Mouse (Mus musculus): ENCODE measurements at regions not wholly inside any gene's neighbourhood (a gene's known extent, or its start where the extent isn't known, plus 50 kb on each side); places are given as distances from the start of the nearest gene placed in this dataset.
"Not testable (repeated sequence)": the region's sequence is repeated elsewhere in the genome, so short reads cannot be mapped to it uniquely, and the experiment has no call there.

GRCm38 (mm10) chr15:34027111-34027510 is 330.6 kb downstream of the 9430069I07Rik start:
- not testable (repeated sequence) for DNase-seq (ENCODE audit: low read depth in 1 of 2, low spot score in 2 of 2)

- no peak for DNase-seq (ENCODE audit: low read depth in 1 of 2, low spot score in 2 of 2)
These were observed 332.3 kb downstream of the 9430069I07Rik start for GRCm38 (mm10) chr15:34025396-34025795.

GRCm38 (mm10) chr15:34021857-34022256 is 335.8 kb downstream of the 9430069I07Rik start:
- peak in 1 of 2 experiments; percentile 32 for DNase-seq (ENCODE audit: low read depth in 1 of 2, low spot score in 2 of 2)

GRCm38 (mm10) chr15:34016397-34017156 is 341.1 kb downstream of the 9430069I07Rik start:
- DNase-seq (ENCODE audit: low read depth in 1 of 2, low spot score in 2 of 2), result no peak

- DNase-seq (ENCODE audit: low read depth in 1 of 2, low spot score in 2 of 2), result no peak
These were observed 349.1 kb downstream of the 9430069I07Rik start for GRCm38 (mm10) chr15:34008591-34008990.

- no peak for DNase-seq (ENCODE audit: low read depth in 1 of 2, low spot score in 2 of 2)
These were observed 365.3 kb downstream of the 9430069I07Rik start for GRCm38 (mm10) chr15:33992383-33992782.

- DNase-seq (ENCODE audit: low read depth in 1 of 2, low spot score in 2 of 2), result no peak
These were observed 382.6 kb downstream of the 9430069I07Rik start for GRCm38 (mm10) chr15:33975077-33975476.

GRCm38 (mm10) chr15:33973466-33973865 is 384.2 kb downstream of the 9430069I07Rik start:
- DNase-seq (ENCODE audit: low read depth in 1 of 2, low spot score in 2 of 2), result no peak

- no peak for DNase-seq (ENCODE audit: low read depth in 1 of 2, low spot score in 2 of 2)
These were observed 388.3 kb downstream of the 9430069I07Rik start for GRCm38 (mm10) chr15:33969409-33969808.

GRCm38 (mm10) chr15:33935013-33935664 is 422.5 kb downstream of the 9430069I07Rik start:
- DNase-seq (ENCODE audit: low read depth in 1 of 2, low spot score in 2 of 2), result no peak

GRCm38 (mm10) chr15:33926446-33926845 is 431.2 kb downstream of the 9430069I07Rik start:
- DNase-seq (ENCODE audit: low read depth in 1 of 2, low spot score in 2 of 2), result no peak

- DNase-seq (ENCODE audit: low read depth in 1 of 2, low spot score in 2 of 2), result no peak
These were observed 433.4 kb downstream of the 9430069I07Rik start for GRCm38 (mm10) chr15:33924094-33924890.

- DNase-seq (ENCODE audit: low read depth in 1 of 2, low spot score in 2 of 2), result no peak
These were observed 442.8 kb downstream of the 9430069I07Rik start for GRCm38 (mm10) chr15:33914891-33915290.

GRCm38 (mm10) chr15:33906727-33907479 is 450.8 kb downstream of the 9430069I07Rik start:
- DNase-seq (ENCODE audit: low read depth in 1 of 2, low spot score in 2 of 2), result no peak

- no peak for DNase-seq (ENCODE audit: low read depth in 1 of 2, low spot score in 2 of 2)
These were observed 461.6 kb downstream of the 9430069I07Rik start for GRCm38 (mm10) chr15:33896076-33896475.

GRCm38 (mm10) chr15:33890606-33891005 is 467.1 kb downstream of the 9430069I07Rik start:
- no peak for DNase-seq (ENCODE audit: low read depth in 1 of 2, low spot score in 2 of 2)

- no peak for DNase-seq (ENCODE audit: low read depth in 1 of 2, low spot score in 2 of 2)
These were observed 468.8 kb downstream of the 9430069I07Rik start for GRCm38 (mm10) chr15:33888865-33889368.

GRCm38 (mm10) chr15:33862224-33862752 is 495.4 kb downstream of the 9430069I07Rik start:
- DNase-seq (ENCODE audit: low read depth in 1 of 2, low spot score in 2 of 2), result no peak

GRCm38 (mm10) chr15:33825435-33826088 is 532.1 kb downstream of the 9430069I07Rik start:
- no peak for DNase-seq (ENCODE audit: low read depth in 1 of 2, low spot score in 2 of 2)

GRCm38 (mm10) chr15:33824826-33825225 is 532.8 kb downstream of the 9430069I07Rik start:
- no peak for DNase-seq (ENCODE audit: low read depth in 1 of 2, low spot score in 2 of 2)

Data from monocyte, adult 2 months (primary cell).